Mouse (Mus musculus) myocyte (in vitro differentiated cells): ENCODE measurements at regions not wholly inside any gene's neighbourhood (a gene's known extent, or its start where the extent isn't known, plus 50 kb on each side); places are given as distances from the start of the nearest gene placed in this dataset.

ENCODE experiments used
- CEBPB ChIP-seq: IDR thresholded peaks from 2 replicates; pipeline ENCODE4 v1.6.1; 2011; ENCODE audit warnings: mild to moderate bottlenecking, moderate library complexity; ENCODE audit not compliant: poor library complexity, insufficient read depth, severe bottlenecking
- E2F4 ChIP-seq: IDR thresholded peaks from one replicate; pipeline ENCODE4 v1.6.1; 2011; ENCODE audit warnings: mild to moderate bottlenecking, control low read depth, moderate library complexity; ENCODE audit not compliant: insufficient read depth
- MAX ChIP-seq: IDR thresholded peaks from one replicate; pipeline ENCODE4 v1.6.1; 2011; ENCODE audit warnings: low read depth, mild to moderate bottlenecking, control low read depth
- MYOD1 ChIP-seq, 3 experiments: IDR thresholded peaks; one replicate each; pipeline ENCODE4 v1.6.1; 2011; ENCODE audit warnings: control low read depth in 2 of 3, low read depth in 2 of 3, mild to moderate bottlenecking in 2 of 3, moderate library complexity in 1 of 3; ENCODE audit not compliant: insufficient read length in 2 of 3, control insufficient read depth in 1 of 3
- MYOG ChIP-seq, 3 experiments: IDR thresholded peaks; one replicate each; pipeline ENCODE4 v1.6.1; 2011; ENCODE audit warnings: control low read depth in 2 of 3, low read depth in 2 of 3, mild to moderate bottlenecking in 2 of 3; ENCODE audit not compliant: insufficient read length in 2 of 3, control insufficient read depth in 1 of 3, insufficient read depth in 1 of 3
- POLR2A ChIP-seq: IDR thresholded peaks from one replicate; pipeline ENCODE4 v1.6.1; 2011; ENCODE audit warnings: low read depth, mild to moderate bottlenecking, control low read depth, moderate library complexity; ENCODE audit not compliant: insufficient read length
- POLR2AphosphoS2 ChIP-seq: IDR thresholded peaks from one replicate; pipeline ENCODE4 v1.6.1; 2011; ENCODE audit warnings: low read depth, control low read depth; ENCODE audit not compliant: insufficient read length
- TCF12 ChIP-seq: IDR thresholded peaks from one replicate; pipeline ENCODE4 v1.6.1; 2011; ENCODE audit warnings: mild to moderate bottlenecking, control low read depth; ENCODE audit not compliant: poor library complexity, insufficient read depth, severe bottlenecking
- USF1 ChIP-seq: IDR thresholded peaks from one replicate; pipeline ENCODE4 v1.6.1; 2011; ENCODE audit warnings: low read depth, mild to moderate bottlenecking, control low read depth, moderate library complexity

- no peak for TF ChIP-seq CEBPB
- TF ChIP-seq MAX = no peak
- TF ChIP-seq POLR2AphosphoS2 = no peak
- TF ChIP-seq USF1 = no peak
- TF ChIP-seq POLR2A = no peak
- no peak for TF ChIP-seq MYOG (IDR thresholded peaks at IDR 0.05; ENCODE audit: control insufficient read depth in 1 of 3, insufficient read depth in 1 of 3, insufficient read length in 2 of 3, low read depth in 2 of 3)
- TF ChIP-seq TCF12 = no peak
- no peak for TF ChIP-seq MYOD1 (IDR thresholded peaks at IDR 0.05; ENCODE audit: control insufficient read depth in 1 of 3, insufficient read length in 2 of 3, low read depth in 2 of 3)
- TF ChIP-seq E2F4 = no peak
Observed at GRCm38 (mm10) chr8:115436356-115436721, 271.3 kb downstream of the Maf start.
